Mouse (Mus musculus): ENCODE measurements around the gene Fam76a. TPM values are rescaled to one million over a fixed set of nuclear protein-coding genes. Genes with fewer than 3 reads are reported as not detected.

Gene Fam76a
- polyA plus RNA-seq, 2 experiments: 19.0 to 57.1 TPM

GRCm38 (mm10) chr4:132904765-132905309 lies 17.5 kb downstream of the Fam76a start:
- DNase-seq (ENCODE audit: low spot score): no peak
- ATAC-seq (ENCODE audit: low FRiP score, low read depth): no peak
- Histone ChIP-seq H3K4me3 (replicated peaks; ENCODE audit: low read length) (no peak overlapping the region), H3K4me1 (ENCODE audit: control insufficient read depth, insufficient read depth, low read length) (no peaks in the 10 kb centered on the region), H3K4me2 (replicated peaks; ENCODE audit: low read depth, low read length, severe bottlenecking) (no peak overlapping the region), H3K27ac (replicated peaks; ENCODE audit: low read depth, low read length) (no peak overlapping the region; the same call in 1 of the 2 replicates), H3K9ac (ENCODE audit: low read depth, low read length, severe bottlenecking) (no peak overlapping the region), H3K9me3 (ENCODE audit: control insufficient read depth, low read length) (no peaks in the 10 kb centered on the region), H3K27me3 (ENCODE audit: control insufficient read depth, insufficient read depth, low read length) (no peaks in the 10 kb centered on the region), H3K36me3 (ENCODE audit: control insufficient read depth, insufficient read depth, low read length) (peaks cover 57% of the 10 kb centered on the region)
- WGBS: 70% methylated on average over 9 of the region's 9 CpGs
- no peak for TF ChIP-seq POLR2A (IDR thresholded peaks at IDR 0.05; ENCODE audit: borderline replicate concordance, extremely low read depth, insufficient read depth, insufficient read length)

DNA sequence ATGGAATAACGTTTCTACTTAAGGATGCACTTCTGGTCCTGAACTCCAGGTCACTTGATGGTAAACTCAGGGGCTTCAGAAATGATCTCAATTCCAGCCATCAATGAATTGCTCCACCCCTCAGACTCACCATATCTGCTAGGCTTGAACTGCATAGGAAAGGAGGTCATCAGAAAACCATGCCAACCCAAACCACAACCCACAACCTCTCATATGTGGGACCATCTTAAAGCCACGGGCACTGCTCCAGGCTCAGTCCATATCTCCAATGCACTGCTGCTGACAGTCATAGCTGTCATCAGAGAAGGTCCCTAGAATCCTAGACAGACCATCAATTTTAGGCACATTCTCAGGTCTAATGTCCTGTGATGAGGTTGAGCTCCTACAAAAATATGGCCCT lies 18.3 kb downstream of the Fam76a start:
- no peak overlapping the region for H3K4me2 ChIP-seq (replicated peaks; ENCODE audit: low read depth, low read length, severe bottlenecking)
- DNase-seq (ENCODE audit: low spot score) (no peak), ATAC-seq (ENCODE audit: low FRiP score, low read depth) (no peak)
- H3K4me1 ChIP-seq (ENCODE audit: control insufficient read depth, insufficient read depth, low read length): no peaks in the 10 kb centered on the region
- WGBS: 89% methylated on average over 2 of the region's 2 CpGs
- TF ChIP-seq POLR2A (IDR thresholded peaks at IDR 0.05; ENCODE audit: borderline replicate concordance, extremely low read depth, insufficient read depth, insufficient read length): no peak
- no peak overlapping the region for H3K27ac ChIP-seq (replicated peaks; ENCODE audit: low read depth, low read length)
- H3K9me3 ChIP-seq (ENCODE audit: control insufficient read depth, low read length): no peaks in the 10 kb centered on the region
- peaks cover 50% of the 10 kb centered on the region for H3K36me3 ChIP-seq (ENCODE audit: control insufficient read depth, insufficient read depth, low read length)
- H3K27me3 ChIP-seq (ENCODE audit: control insufficient read depth, insufficient read depth, low read length): no peaks in the 10 kb centered on the region
- no peak overlapping the region for H3K4me3 ChIP-seq (replicated peaks; ENCODE audit: low read length)
- H3K9ac ChIP-seq (ENCODE audit: low read depth, low read length, severe bottlenecking): no peak overlapping the region

DNA sequence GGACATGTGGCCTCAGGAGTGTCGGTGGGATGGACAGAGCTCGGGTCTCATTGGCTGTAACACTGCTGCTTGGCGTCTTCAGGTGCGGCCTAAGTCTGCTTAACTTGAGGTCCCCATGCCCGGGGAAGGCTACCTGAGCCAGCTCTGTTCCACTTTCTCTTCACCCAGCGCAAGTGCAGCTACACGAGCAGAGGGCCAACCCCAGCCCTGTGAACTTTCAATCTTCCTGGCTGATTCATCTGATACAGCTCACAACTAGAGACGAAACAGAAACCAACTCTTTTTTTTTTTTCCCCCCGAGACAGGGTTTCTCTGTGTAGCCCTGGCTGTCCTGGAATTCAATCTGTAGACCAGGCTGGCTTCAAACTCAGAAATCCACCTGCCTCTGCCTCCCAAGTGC lies 24.2 kb downstream of the Fam76a start:
- no peak overlapping the region for H3K4me3 ChIP-seq (replicated peaks; ENCODE audit: low read length)
- no peaks in the 10 kb centered on the region for H3K9me3 ChIP-seq (ENCODE audit: control insufficient read depth, low read length)
- H3K36me3 ChIP-seq (ENCODE audit: control insufficient read depth, insufficient read depth, low read length): peaks cover 18% of the 10 kb centered on the region
- 86% methylated on average over 9 of the region's 9 CpGs for WGBS
- DNase-seq (ENCODE audit: low spot score) (no peak), ATAC-seq (ENCODE audit: low FRiP score, low read depth) (no peak)
- H3K27me3 ChIP-seq (ENCODE audit: control insufficient read depth, insufficient read depth, low read length): no peaks in the 10 kb centered on the region
- no peaks in the 10 kb centered on the region for H3K4me1 ChIP-seq (ENCODE audit: control insufficient read depth, insufficient read depth, low read length)
- no peak overlapping the region for H3K4me2 ChIP-seq (replicated peaks; ENCODE audit: low read depth, low read length, severe bottlenecking)
- H3K27ac ChIP-seq (replicated peaks; ENCODE audit: low read depth, low read length): no peak overlapping the region
- H3K9ac ChIP-seq (ENCODE audit: low read depth, low read length, severe bottlenecking): no peak overlapping the region
- no peak for TF ChIP-seq POLR2A (IDR thresholded peaks at IDR 0.05; ENCODE audit: borderline replicate concordance, extremely low read depth, insufficient read depth, insufficient read length)

DNA sequence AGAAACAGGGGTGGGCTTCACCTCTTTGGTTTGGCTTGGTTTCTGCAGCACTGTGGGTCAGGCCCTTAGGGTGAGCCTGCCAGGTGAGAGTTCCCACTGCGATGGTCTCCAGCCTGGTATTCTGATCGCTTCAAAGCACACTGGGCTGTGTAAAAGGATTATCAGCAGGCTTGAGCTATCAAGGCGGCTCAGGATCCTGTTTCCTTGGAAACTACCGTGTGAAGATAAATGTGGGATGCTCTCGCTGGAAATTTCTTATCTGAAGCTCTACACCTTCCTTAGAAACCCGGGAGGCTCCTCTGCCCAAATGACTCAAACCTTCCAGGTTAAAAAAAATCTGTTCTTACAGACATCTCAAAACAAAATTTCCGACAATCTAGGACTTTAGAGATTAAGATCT lies 28.0 kb downstream of the Fam76a start:
- Histone ChIP-seq H3K9ac (ENCODE audit: low read depth, low read length, severe bottlenecking) (no peak overlapping the region), H3K36me3 (ENCODE audit: control insufficient read depth, insufficient read depth, low read length) (no peaks in the 10 kb centered on the region), H3K27me3 (ENCODE audit: control insufficient read depth, insufficient read depth, low read length) (no peaks in the 10 kb centered on the region), H3K4me1 (ENCODE audit: control insufficient read depth, insufficient read depth, low read length) (no peaks in the 10 kb centered on the region), H3K9me3 (ENCODE audit: control insufficient read depth, low read length) (no peaks in the 10 kb centered on the region), H3K27ac (replicated peaks; ENCODE audit: low read depth, low read length) (no peak overlapping the region), H3K4me3 (replicated peaks; ENCODE audit: low read length) (no peak overlapping the region), H3K4me2 (replicated peaks; ENCODE audit: low read depth, low read length, severe bottlenecking) (no peak overlapping the region)
- 20% methylated on average over 7 of the region's 7 CpGs for WGBS
- no peak for TF ChIP-seq POLR2A (IDR thresholded peaks at IDR 0.05; ENCODE audit: borderline replicate concordance, extremely low read depth, insufficient read depth, insufficient read length)
- ATAC-seq (ENCODE audit: low FRiP score, low read depth) (no peak), DNase-seq (ENCODE audit: low spot score) (no peak)

DNA sequence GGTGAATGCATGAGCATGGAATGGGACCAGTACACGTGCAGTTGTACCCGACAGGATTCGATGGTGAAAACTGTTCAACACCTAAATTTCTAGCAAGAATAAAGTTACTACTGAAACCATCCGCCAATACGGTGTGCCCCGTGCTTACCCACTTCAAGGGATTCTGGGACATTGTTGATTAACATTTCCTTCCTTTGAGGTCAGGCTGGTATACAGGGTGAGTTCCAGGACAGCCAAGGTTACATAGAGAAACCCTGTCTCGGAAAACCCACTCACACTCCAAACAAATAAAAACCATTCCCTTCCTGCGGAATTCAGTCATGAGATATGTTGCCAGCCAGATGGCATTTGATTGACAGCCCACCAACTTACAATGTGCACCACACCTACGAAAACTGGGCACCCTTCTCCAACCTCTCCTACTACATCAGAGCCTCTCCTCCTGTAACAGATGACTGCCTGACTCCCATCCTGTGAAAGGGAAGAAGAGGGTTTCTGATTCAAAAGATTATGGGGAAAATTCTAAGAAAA lies 37.4 kb downstream of the Fam76a start:
- H3K4me1 ChIP-seq (ENCODE audit: control insufficient read depth, insufficient read depth, low read length): peaks cover 14% of the 10 kb centered on the region

More for the DNA sequence above, 37.4 kb downstream of the Fam76a start:
- H3K27me3 ChIP-seq (ENCODE audit: control insufficient read depth, insufficient read depth, low read length): no peaks in the 10 kb centered on the region
- TF ChIP-seq POLR2A (IDR thresholded peaks at IDR 0.05; ENCODE audit: borderline replicate concordance, extremely low read depth, insufficient read depth, insufficient read length): no peak
- peak overlapping the region; percentile 81 for H3K4me2 ChIP-seq (replicated peaks; ENCODE audit: low read depth, low read length, severe bottlenecking)
- DNase-seq (ENCODE audit: low spot score): no peak
- 7% methylated on average over 9 of the region's 9 CpGs for WGBS
- peak overlapping the region; percentile 64; the same call in 1 of the 2 replicates for H3K27ac ChIP-seq (replicated peaks; ENCODE audit: low read depth, low read length)
- H3K4me3 ChIP-seq (replicated peaks; ENCODE audit: low read length): peak overlapping the region; percentile 98
- H3K9ac ChIP-seq (ENCODE audit: low read depth, low read length, severe bottlenecking): peak overlapping the region; percentile 93
- ATAC-seq (ENCODE audit: low FRiP score, low read depth): no peak; the same call in 1 of the 2 replicates
- H3K9me3 ChIP-seq (ENCODE audit: control insufficient read depth, low read length): no peaks in the 10 kb centered on the region
- peaks cover 9% of the 10 kb centered on the region for H3K36me3 ChIP-seq (ENCODE audit: control insufficient read depth, insufficient read depth, low read length)
